Mouse (Mus musculus): Measurements from ENCODE around the gene Tbkbp1.
A peak's percentile ranks its signal among the peaks of the same experiment; 100 is the strongest.
"Not testable (repeated sequence)": the region's sequence is repeated elsewhere in the genome, so short reads cannot be mapped to it uniquely, and the experiment has no call there.

Gene Tbkbp1

GRCm38 (mm10) chr11:97151343-97151801 is at the start of gene Tbkbp1:
Gene Tbkbp1, minus strand, starts transcription at chr11:97151495.
- DNase-seq (ENCODE audit: low spot score in 2 of 2) = no peak

GRCm38 (mm10) chr11:97199519-97199918 is 48.2 kb upstream of the Tbkbp1 start:
- no peak for DNase-seq (ENCODE audit: low spot score in 2 of 2)

- peak in 1 of 2 experiments; percentile 23 for DNase-seq (ENCODE audit: low spot score in 2 of 2)
These were observed 47.3 kb upstream of the Tbkbp1 start for GRCm38 (mm10) chr11:97198601-97199000.

- no peak for DNase-seq (ENCODE audit: low spot score in 2 of 2)
These were observed 45.7 kb upstream of the Tbkbp1 start for GRCm38 (mm10) chr11:97197021-97197420.

DNA sequence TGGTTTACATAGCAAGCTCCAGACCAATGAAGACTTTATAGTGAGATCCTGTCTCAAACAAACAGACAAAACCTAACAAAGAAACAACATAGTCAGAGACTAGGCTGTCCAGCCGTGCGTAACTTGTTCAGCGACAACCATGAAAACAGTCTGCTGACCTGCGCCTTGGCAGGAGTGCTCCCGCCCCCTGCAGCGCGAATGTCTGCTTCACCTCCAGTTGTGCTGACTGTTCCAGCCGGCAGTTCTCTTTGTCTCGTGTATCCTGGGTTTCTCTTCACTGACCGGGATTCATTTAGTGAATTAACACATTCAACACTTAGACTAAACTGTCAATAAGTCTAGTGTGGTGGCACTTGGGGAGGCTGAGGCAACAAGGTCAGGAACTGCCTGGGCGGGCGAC is 45.2 kb upstream of the Tbkbp1 start:
- no peak for DNase-seq (ENCODE audit: low spot score in 2 of 2)

DNA sequence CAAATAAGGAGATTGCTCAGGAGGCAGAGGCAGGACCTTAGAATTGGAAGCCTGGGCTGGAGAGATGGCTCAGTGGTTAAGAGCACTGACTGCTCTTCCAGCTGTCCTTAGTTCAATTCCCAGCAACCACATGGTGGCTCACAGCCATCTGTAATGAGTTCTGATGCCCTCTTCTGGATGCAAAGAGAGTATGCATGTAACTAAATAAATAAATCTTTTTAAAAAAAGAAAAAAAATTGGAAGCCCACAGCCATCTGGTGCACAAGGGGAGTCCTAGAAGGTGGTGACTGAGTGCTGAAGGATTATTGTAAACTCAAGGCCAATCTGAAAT is 41.3 kb upstream of the Tbkbp1 start:
- no peak for DNase-seq (ENCODE audit: low spot score in 2 of 2)

GRCm38 (mm10) chr11:97191915-97192620 is 40.8 kb upstream of the Tbkbp1 start:
- no peak for DNase-seq (ENCODE audit: low spot score in 2 of 2)

DNA sequence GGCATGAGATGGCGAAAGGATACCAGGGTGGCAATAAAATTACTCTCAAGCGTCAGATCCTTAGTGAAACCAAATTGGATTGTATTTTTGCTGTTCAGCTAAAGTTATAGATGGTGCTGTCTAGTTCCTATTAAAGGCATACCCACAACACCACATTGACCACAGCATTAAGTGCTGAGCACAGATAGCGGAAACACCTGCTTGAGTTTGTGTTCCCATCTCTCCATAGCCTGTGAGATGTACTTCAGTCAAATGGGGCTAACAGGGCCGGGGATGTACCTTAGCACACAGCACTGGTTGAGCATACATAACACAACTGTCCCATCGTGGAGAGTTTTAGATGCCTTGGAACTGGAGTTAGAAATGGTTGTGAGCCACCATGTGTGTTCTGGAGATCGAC is 39.7 kb upstream of the Tbkbp1 start:
- DNase-seq (ENCODE audit: low spot score in 2 of 2) = no peak

GRCm38 (mm10) chr11:97189645-97190044 is 38.4 kb upstream of the Tbkbp1 start:
- not testable (repeated sequence) for DNase-seq (ENCODE audit: low spot score in 2 of 2)

- DNase-seq (ENCODE audit: low spot score in 2 of 2) = no peak
These were observed 37.9 kb upstream of the Tbkbp1 start for GRCm38 (mm10) chr11:97189231-97189630.

DNA sequence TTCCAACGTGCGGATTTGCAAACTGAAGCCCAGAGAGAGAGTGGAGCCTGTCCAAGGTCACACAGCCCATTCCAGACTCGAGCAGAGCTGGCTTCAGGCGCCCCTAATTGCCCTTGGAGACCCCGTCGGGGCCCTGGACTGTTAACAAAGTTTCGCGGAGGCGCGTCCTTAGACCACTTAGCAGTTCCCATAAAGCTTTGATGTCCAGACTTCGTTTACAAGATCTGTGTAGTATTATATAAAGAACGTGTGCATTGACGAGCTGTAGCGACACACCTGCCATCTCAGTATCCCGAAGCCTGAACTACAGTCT is 37.3 kb upstream of the Tbkbp1 start:
- no peak for DNase-seq (ENCODE audit: low spot score in 2 of 2)

DNA sequence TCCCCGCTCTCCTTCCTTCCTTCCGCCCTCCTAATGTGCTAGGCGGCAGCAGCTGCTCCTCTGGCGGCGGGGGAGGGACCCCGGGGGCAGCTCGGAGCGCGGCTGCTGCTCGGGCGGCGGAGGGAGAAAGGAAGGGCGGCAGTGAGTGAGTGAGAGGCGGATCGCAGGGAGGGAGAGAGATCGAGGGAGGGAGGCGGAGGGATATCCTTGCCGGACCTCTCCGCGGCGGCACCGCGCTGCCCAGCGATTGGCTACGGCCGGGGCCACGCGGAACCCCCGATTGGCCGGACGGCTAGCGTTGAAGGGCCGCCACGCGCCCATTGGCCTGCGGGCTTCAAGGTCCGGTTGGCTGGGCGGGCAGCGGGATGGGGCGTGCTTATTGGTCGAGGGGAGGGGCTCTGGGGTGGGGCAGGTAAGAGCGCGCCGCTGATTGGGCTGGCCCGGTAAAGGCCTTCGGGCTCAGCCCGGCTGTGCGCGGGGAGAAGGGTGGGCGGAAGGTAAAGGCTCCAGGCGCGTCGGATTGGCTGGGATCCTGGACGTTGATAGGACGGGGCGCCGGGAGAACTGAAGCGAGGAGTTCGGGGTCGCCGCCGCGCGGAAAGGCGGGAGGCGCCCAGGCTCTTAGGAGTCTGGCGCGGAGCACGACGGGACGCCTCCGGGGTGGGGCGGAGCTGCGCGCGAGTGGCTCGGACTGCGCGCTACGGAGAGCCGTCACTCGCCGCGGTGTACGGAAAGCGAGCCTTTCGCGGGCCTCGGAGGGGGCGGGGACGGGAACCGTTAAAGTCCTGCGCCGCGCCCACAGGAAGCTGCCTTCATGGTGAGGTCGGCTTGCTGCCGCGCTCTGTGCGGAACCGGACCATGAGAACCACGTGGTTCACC is 36.7 kb upstream of the Tbkbp1 start, which contains the start of gene Kpnb1:
Gene Kpnb1, minus strand, starts transcription at position 118 of the 879 bp plus-strand sequence.
- peak; percentile 89 to 99 for DNase-seq (ENCODE audit: low spot score in 2 of 2)

- peak; percentile 91 to 97 for DNase-seq (ENCODE audit: low spot score in 2 of 2)
These were observed 35.9 kb upstream of the Tbkbp1 start for GRCm38 (mm10) chr11:97186947-97187763.

DNA sequence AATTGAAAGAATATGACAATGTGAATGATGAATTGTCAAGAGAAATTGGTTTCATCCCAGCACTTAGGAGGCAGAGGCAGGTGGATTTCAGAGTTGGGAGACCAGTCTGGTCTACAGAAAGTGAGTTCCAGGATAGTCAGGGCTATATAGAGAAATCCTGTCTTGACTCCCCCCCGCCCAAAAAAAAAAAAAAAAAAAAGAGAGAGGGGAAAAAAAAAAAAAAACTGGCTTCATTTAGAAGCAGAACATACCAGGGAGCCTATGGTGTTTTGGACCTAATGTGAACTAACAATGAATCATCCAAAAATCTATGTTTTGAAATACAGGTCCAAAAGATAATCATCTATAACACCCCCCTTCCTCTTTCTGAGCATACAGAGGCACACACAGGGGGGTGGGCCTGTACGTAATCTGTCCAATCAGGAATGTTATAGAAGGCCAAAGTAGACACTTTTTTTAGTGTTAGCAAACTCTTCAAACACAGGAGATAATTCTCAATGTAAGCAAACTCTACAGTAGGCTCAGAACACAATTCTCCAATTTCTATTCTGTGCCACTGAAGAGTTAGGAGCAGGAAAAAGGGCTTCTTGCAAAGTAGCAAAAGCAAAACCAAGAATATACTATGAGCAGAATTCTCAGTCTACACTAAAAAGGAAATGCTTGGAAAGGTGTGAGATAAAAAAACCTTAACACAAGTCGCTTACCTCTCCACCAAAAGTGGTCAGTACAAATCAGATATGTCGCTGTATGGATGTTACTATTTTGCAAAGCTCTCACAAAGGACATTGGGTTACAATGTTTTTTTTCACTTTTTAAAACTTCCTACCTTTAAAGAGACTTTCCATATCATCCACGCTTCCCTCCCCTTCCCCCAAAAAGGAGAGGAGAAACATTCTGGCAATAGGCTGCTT is 34.7 kb upstream of the Tbkbp1 start:
- no peak for DNase-seq (ENCODE audit: low spot score in 2 of 2)

- DNase-seq (ENCODE audit: low spot score in 2 of 2) = no peak
These were observed 33.6 kb upstream of the Tbkbp1 start for GRCm38 (mm10) chr11:97184875-97185274.

- DNase-seq (ENCODE audit: low spot score in 2 of 2) = no peak
These were observed 31.2 kb upstream of the Tbkbp1 start for GRCm38 (mm10) chr11:97182446-97182845.

DNA sequence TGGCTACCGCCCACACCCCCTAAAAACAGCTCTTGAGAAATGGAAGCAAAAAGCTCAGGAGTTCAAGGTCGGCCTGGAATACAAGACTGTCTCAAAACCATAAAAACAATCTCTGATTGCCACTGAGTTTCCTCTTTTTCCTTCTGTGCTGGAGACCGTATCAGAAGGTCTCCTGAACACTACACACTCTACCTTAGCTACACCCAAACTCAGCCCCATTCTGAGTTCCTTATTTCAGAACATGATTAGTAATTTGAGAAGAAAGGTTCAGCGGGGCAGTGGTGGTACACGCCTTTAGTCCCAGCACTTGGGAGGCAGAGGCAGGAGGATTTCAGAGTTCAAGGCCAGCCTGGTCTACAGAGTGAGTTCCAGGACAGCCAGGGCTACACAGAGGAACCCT is 29.8 kb upstream of the Tbkbp1 start:
- no peak for DNase-seq (ENCODE audit: low spot score in 2 of 2)

- no peak for DNase-seq (ENCODE audit: low spot score in 2 of 2)
These were observed 26.9 kb upstream of the Tbkbp1 start for GRCm38 (mm10) chr11:97178198-97178597.

GRCm38 (mm10) chr11:97176851-97177250 is 25.6 kb upstream of the Tbkbp1 start:
- DNase-seq (ENCODE audit: low spot score in 2 of 2) = peak in 1 of 2 experiments; percentile 8

DNA sequence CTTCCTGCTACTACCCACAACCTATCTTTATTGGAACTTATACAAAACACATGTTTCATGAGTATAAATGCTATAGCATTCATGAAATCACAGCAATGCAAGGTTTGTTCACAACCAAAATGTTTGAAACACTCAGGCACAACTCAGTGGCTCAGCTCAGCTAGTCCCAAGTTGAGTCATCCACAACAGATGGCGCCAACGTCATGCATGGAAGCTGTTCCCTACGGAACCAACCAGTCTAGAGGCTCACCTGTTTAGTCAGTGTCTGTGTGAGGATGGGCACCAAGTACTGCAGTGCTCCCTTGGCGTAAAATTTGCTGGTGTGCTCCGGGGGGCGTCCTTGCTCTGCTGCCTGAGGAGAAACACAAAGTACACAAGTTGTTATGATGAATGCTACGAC is 24.2 kb upstream of the Tbkbp1 start:
- DNase-seq (ENCODE audit: low spot score in 2 of 2) = no peak

DNA sequence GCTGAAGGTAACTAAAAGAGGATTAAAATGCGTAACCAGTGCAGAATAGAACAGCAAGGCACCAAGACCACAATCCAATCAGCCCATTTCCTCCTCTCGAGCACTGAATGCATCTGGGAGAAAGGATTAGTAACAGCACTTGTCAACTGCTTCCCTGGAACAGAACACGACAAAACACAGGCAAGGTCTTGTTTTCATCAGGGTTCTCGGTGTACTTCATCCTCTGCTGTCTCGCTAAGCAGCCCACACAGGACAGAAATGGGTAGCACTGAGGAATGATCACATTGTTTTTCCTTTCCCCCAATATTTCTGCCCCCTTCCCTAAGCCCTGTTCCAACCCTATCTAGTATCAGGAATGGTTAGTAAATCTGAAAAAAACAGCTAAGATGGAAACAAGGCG is 9.0 kb upstream of the Tbkbp1 start:
- no peak for DNase-seq (ENCODE audit: low spot score in 2 of 2)
